ENCODE assay signal across 7 mouse cellular contexts in the genomic region with DNA sequence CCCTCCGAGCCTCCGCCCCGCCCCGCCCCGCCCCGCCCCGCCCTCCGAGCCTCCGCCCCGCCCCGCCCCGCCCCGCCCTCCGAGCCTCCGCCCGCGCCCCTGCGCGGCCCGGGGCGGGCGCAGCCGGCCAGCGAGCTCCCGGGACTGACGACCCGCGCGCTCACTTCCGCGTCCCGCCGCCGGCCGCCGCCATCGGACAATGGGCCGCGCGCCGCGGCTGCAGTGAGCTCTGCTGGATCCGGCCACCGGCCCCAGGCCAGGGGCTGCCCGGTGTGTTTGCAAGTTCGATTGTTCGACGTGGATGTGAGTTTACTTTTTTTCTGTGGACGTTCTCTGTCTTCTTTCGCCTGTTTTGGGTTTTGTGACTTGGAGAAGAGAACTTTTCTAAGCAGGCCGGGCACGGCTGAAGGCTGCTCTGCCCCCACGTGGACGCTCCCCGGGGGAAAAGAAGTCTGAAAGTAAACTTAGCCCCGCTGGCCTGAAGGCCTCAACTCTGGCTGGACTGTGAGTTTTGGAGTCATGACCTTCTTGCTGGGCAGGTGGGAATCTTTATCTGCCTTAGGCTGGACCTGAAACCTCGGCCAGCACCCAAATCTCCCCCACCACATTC. TPM values are rescaled to one million over a fixed set of nuclear protein-coding genes. Genes with fewer than 3 reads are reported as not detected.
DNase-seq lines count a peak whose midpoint lies in the region; ATAC-seq and TF ChIP-seq lines count a peak whose summit lies in the region.

A gene (plus strand): TSS at position 121 of the 610 bp plus-strand sequence.

- H3K27ac ChIP-seq in gastrocnemius, adult 2 months = peak within 1 kb of the TSS; percentile 96
- peak within 1 kb of the TSS; percentile 51; the same call in 1 of the 2 replicates for H3K27ac ChIP-seq in hindbrain, embryonic 14.5 days

- H3K4me1 ChIP-seq in hindbrain, embryonic 14.5 days (replicated peaks; ENCODE audit: control insufficient read depth, insufficient read depth, low read length) = peaks cover 13% of the 10 kb centered on the region

- no peaks in the 10 kb centered on the region for H3K27me3 ChIP-seq in hindbrain, embryonic 14.5 days (ENCODE audit: control insufficient read depth, insufficient read depth, low read length)

- H3K4me2 ChIP-seq in hindbrain, embryonic 14.5 days (replicated peaks) = peak within 1 kb of the TSS; percentile 66

- intact Hi-C loops in gastrocnemius, adult 2 months (cut with DNase I) = loop anchor here (2.0 kb wide), 1 partner anchor 26 kb away; no protein-coding TSS in a partner anchor
- intact Hi-C loops in left cerebral cortex, postnatal 36 days (cut with DNase I) = no loop called here

- H3K9me3 ChIP-seq in hindbrain, embryonic 14.5 days (ENCODE audit: control insufficient read depth, low read length) = no peaks in the 10 kb centered on the region

- TF ChIP-seq CTCF in gastrocnemius, adult 2 months (IDR thresholded peaks at IDR 0.05) = peak; percentile 44

- WGBS in hindbrain, embryonic 14.5 days = 1% methylated on average over 26 of the region's 57 CpGs

- DNase-seq in NIH3T3 (ENCODE audit: low read depth) = peak; percentile 79
- peak; percentile 48 for DNase-seq in cerebellum, adult 8-10 months
- peak; percentile 90 for DNase-seq in gastrocnemius, adult 2 months
- DNase-seq in hindbrain, embryonic 14.5 days (ENCODE audit: low spot score) = peak; percentile 45
- DNase-seq in left cerebral cortex, postnatal 36 days (ENCODE audit: low spot score in 2 of 2) = peak; percentile 31 to 59
- DNase-seq in skeletal muscle tissue, adult 2 months (ENCODE audit: low read depth, low spot score) = peak; percentile 54

- peak within 1 kb of the TSS; percentile 92 for H3K4me3 ChIP-seq in gastrocnemius, adult 2 months
- peak within 1 kb of the TSS; percentile 55 for H3K4me3 ChIP-seq in hindbrain, embryonic 14.5 days (replicated peaks; ENCODE audit: low read length)

- ATAC-seq in hindbrain, embryonic 14.5 days (ENCODE audit: low FRiP score) = peak; percentile 75
- ATAC-seq in megakaryocyte-erythroid progenitor cell, adult 5-6 weeks (replicated peaks; ENCODE audit: low FRiP score, low TSS enrichment, poor library complexity, severe bottlenecking) = no peak

- H3K36me3 ChIP-seq in hindbrain, embryonic 14.5 days (replicated peaks; ENCODE audit: control insufficient read depth, insufficient read depth) = no peaks in the 10 kb centered on the region

- H3K9ac ChIP-seq in hindbrain, embryonic 14.5 days = peak within 1 kb of the TSS; percentile 67

RNA-seq across cellular contexts. Expression of the gene that starts here (rescaled TPM):
- 10 to 100 TPM; 31.5 to 41.1 TPM for total RNA-seq in gastrocnemius, adult 2 months (2021)
- 14.1 and 15.5 TPM in 2 replicates for polyA plus RNA-seq in hindbrain, embryonic 14.5 days (2014; fragmentation: Nextera tagmentation; extraction: Ambion mirVana)
- 1 to 10 TPM; 6.2 to 6.8 TPM for total RNA-seq in left cerebral cortex, postnatal 36 days (2021)
- 40.2 and 42.1 TPM in 2 replicates for total RNA-seq in megakaryocyte-erythroid progenitor cell, adult 5-6 weeks (2014; fragmentation: Nextera tagmentation)
- total RNA-seq in megakaryocyte-erythroid progenitor cell, adult 5-6 weeks (2017) = 24.7 and 26.4 TPM in 2 replicates
